Mouse (Mus musculus) spleen, postnatal 14 days (tissue): Measurements from ENCODE around the gene Gfi1b.

ENCODE experiments used
- DNase-seq, 2 experiments: peaks; one replicate each; pipeline ENCODE4 v3.0.0; 2021 to 2022; ENCODE audit warnings: low spot score in 2 of 2

Gene Gfi1b

DNA sequence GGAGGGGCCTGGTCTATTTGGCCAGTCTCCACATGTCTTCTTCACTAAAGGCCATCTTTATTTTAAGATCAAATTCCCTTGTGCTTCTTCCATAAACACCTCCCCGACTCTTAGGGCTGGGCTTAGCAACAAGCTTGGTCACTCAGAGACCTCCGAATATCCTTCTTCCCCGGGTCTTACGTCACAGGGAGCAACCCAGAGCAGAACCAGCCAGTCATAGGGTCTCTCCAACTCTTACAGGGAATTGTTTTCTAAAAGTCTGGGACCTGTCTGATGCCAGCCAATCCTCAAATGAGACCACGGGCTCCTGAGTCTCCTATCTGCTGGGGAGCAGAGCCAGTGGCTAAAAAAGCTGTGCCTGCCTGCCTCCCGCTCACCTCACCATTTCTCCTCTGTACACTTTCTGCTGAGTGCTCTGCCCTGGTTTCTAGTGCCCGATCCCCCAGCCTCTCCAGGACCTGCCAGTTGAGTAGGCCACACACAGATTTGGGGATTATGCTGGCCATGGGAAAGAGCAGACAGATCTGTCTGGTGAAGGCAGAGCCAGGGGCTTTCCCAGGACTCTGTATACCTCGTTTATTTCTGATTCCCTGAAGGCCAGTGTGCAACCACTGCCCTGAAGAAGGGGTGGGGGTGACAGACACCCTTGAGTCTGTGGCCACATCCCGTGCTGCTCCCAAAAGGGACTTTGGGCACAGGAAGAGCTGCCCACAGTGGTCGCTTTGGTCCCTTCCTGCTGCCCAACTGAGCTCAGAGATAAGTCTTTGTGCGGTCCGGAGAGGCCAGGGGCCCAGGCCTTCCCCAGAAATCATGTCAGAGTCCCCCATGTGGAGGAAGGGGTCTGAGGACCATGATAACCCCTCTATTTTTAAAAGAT lies 22.9 kb downstream of the Gfi1b start:
- DNase-seq: no peak

DNA sequence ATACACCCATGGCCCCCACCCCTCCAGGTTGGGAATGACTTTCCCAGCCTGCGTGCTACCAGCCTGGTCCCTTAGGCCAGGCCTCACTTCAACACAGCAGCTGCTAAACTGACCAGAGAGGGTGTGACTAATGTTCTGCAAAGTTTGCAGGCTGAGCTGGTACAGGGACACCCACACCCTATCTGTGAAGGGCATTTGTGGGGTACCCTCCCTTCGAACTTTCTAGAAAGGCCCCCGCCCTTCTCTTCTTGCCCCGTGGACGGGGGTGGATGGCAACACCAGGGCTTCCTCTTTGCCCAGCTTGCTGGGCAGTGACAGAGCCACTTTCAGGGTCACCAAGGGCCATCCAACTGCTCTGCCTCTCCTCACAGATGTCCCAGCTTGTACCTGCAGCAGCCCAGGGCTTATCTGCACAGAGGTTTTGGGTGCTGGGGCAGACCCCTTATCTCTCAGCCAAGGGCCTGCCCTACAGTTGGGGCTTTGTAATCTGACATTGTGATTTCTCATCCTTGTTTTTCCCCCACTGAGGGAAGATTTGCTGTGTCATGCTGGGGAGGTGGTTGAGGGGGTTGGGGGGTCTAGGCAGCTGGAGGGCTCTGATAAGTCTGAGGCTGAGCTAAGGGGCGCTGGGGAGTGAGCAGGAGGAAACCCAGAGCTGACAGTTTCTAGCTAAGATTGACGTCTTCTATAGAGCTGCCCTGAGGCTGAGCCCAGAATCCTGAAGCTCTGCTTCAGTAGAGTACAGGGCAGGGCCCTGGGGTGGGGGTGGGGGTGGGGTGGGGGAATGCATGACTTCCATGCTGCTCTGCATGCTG lies 23.8 kb downstream of the Gfi1b start:
- DNase-seq: no peak

GRCm38 (mm10) chr2:28596998-28597397 lies 24.8 kb downstream of the Gfi1b start:
- DNase-seq: no peak

DNA sequence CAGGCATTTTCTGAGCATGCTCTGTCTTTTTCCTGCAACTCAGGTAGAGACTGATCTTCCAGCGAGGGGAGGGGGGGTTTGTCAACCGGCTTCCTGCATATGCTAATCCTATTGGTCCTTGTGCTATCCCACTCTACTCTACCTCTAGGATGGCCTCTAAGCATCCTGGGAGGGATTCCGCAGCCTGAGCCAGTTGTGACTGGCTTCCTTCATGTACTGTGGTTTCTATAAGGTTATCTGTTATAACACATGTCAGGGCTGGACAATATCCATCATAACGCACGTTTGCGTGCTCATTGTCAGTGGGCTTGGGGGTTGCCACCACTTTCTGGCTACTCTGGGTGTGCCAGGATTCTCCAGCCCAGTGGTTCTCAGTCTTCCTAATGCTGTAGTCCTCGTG lies 25.8 kb downstream of the Gfi1b start:
- no peak for DNase-seq

DNA sequence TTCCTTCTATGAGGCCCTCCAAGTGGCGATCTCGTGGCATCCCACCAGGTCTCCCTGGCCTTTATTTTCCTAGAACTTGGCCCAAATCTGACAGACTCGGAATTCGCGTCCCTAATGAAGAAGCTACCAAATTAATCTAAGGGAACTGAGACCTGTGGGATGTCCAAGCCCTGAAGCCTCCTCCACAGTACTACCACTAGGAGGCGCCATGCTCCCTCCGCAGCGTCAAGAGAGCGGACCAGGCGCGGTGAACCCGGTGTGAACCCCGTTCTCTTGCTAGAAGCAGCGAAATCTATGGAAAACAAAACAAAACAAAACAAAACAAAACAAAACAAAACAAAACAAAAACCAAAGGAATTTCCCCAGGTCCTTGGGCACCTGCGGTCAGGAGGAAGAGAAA lies 29.0 kb downstream of the Gfi1b start:
- peak; percentile 67 to 79 for DNase-seq

GRCm38 (mm10) chr2:28591479-28591878 lies 30.3 kb downstream of the Gfi1b start:
- no peak for DNase-seq

GRCm38 (mm10) chr2:28588574-28588973 lies 33.2 kb downstream of the Gfi1b start:
- no peak for DNase-seq

- no peak for DNase-seq
These were observed 36.1 kb downstream of the Gfi1b start for GRCm38 (mm10) chr2:28585730-28586129.

GRCm38 (mm10) chr2:28585043-28585571 lies 36.7 kb downstream of the Gfi1b start:
- peak; percentile 65 to 79 for DNase-seq

GRCm38 (mm10) chr2:28583651-28584050 lies 38.1 kb downstream of the Gfi1b start, which contains the start of gene Gtf3c5:
Gene Gtf3c5, minus strand, starts transcription at chr2:28583751.
- DNase-seq: no peak

DNA sequence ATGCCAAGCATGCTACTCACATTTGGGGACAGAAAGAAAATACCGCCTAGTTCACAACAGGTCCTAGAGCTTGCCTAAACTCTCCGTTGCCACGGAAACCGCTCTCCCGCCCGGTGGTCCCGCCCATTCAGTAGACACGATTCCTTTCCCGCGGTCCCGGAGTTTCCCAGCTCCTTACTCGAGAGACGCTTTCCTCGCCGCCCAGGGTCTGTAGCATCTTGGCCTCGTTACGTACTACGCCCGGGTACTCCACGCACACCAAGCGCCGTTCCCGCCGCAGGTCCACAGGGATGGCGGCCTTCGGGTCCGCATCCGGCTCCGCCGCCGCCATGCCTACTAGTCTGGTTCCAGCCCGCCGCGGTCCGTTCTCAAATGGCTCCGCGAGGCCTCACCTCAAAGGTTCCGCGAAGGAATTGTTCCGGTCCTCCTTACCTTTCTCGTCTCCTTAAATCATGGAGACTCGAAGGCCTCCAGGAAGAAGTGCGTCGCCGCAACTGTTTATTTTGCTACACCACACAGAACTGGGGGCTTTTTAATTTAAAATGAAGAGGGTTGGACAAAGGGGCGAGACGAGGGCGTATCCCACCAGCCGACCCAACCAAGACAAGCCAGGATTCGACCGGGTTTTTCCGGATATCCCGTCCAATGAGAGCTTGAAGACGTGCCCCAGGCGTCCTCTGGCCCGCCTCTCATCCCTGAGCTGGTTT lies 39.0 kb downstream of the Gfi1b start:
- DNase-seq: peak; percentile 83 to 90

DNA sequence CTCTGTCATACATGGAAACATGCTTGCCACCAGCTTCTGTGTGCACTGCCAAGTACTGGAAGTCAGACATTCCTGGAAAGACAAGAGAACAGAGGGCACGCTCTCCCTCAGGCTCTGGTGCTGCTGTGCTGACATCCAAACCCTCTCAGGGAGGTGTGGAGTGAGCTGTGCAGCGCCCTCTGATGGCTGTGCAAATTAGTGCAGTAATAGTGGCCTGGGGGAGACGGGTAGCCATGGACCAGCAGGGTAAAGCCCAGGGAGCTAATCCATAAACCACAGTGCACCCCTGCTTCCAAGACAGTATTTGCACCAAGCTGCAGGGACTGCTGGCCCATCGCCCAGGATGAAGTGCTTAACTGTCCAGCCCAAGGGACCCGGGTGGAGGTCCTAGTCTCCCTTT lies 43.8 kb downstream of the Gfi1b start:
- no peak for DNase-seq

GRCm38 (mm10) chr2:28576815-28577214 lies 45.0 kb downstream of the Gfi1b start:
- no peak for DNase-seq

GRCm38 (mm10) chr2:28575341-28575740 lies 46.4 kb downstream of the Gfi1b start:
- DNase-seq: no peak

- no peak for DNase-seq
These were observed 51.9 kb downstream of the Gfi1b start for GRCm38 (mm10) chr2:28569903-28570302.

- no peak for DNase-seq
These were observed 55.2 kb downstream of the Gfi1b start for GRCm38 (mm10) chr2:28566545-28566944.

- no peak for DNase-seq
These were observed 57.4 kb downstream of the Gfi1b start for GRCm38 (mm10) chr2:28564380-28564779.

DNA sequence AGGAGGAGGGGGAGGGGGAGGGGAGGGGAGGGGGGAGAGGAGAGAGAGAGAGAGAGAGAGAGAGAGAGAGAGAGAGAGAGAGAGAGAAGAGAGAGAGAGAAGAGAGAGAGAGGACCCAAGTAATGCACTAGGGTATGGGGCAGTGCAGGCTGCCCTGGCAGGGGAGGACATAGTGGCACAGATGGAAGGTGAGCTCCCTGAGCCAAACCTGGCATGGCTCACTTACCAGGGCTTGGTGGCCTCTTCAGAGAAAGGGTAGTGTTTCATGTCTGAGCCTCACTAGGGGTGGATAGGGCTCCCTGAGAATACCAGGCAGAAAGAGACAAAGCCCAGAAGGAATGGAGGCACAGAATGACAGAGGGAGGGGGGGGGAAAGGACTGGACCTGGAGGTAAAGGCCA lies 58.0 kb downstream of the Gfi1b start:
- DNase-seq: no peak

DNA sequence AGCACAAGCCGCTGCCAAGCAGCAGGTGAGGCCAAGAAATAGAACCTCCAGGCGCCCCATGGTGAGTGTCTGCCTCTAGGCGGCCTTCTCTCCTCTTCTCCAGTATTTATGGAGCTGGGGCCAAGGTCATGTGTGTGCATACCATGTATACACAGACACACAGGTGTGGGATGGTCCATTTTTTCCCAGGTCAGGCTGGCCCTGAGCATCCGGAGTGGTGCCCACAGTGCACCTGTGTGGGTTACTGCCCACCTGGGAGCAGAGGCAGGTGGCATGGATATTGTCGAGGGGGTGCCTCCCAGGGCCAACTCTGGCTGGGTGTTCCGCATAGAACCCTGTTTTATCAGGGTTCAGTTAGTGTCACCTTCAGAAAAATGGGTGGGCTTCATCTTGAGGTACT lies 58.5 kb downstream of the Gfi1b start, which contains the start of gene Cel:
Gene Cel (minus strand): TSS at position 101 of the 400 bp plus-strand sequence.
- DNase-seq: no peak
